Mouse (Mus musculus): Measurements from ENCODE around the gene 4930578G10Rik. TPM values are rescaled to one million over a fixed set of nuclear protein-coding genes. Genes with fewer than 3 reads are reported as not detected.
A peak's percentile ranks its signal among the peaks of the same experiment; 100 is the strongest.

4930578G10Rik gene
- polyA plus RNA-seq, 1 experiment from 2014 or later: 1.2 TPM

GRCm38 (mm10) chr4:42870748-42871147 is 135.4 kb downstream of the 4930578G10Rik start:
- H3K4me1 ChIP-seq (ENCODE audit: control insufficient read depth, insufficient read depth, low read length): no peaks in the 10 kb centered on the region
- no peak for ATAC-seq (ENCODE audit: insufficient read depth, low FRiP score, low TSS enrichment)
- H3K27me3 ChIP-seq (ENCODE audit: control insufficient read depth, insufficient read depth, low read length): no peaks in the 10 kb centered on the region
- no peak for DNase-seq (ENCODE audit: low spot score)
- H3K9ac ChIP-seq (ENCODE audit: low read length): no peak overlapping the region
- no peaks in the 10 kb centered on the region for H3K36me3 ChIP-seq (ENCODE audit: control insufficient read depth, insufficient read depth, low read length)
- WGBS: 83% methylated on average over 5 of the region's 5 CpGs
- H3K27ac ChIP-seq (ENCODE audit: low read depth, low read length): no peak overlapping the region
- no peak overlapping the region for H3K4me2 ChIP-seq (ENCODE audit: low read depth)
- no peaks in the 10 kb centered on the region for H3K9me3 ChIP-seq (ENCODE audit: control insufficient read depth, low read length)
- no peak overlapping the region for H3K4me3 ChIP-seq (ENCODE audit: low read depth, low read length)

DNA sequence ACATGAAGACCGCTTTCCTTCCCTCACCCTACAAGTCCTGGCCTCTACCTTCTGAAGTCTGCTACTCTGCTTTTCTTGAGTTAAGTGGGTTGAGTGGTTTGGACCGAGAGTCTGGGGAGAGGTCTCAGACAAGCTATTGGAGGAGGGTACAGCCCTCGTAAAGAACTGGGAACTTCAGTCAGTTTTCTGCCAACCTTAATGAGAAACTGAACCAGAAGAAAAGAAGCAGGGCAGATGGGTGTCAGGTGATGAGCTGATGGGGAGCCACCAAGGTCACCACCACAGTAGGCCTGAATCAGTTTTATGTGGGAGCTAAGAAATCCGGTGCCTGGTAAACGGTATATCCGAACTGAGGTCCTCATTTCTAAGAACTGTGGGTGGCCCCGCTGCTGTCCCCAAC is 136.8 kb downstream of the 4930578G10Rik start:
- WGBS: 95% methylated on average over 7 of the region's 7 CpGs
- Histone ChIP-seq H3K9ac (ENCODE audit: low read length) (no peak overlapping the region), H3K27ac (ENCODE audit: low read depth, low read length) (no peak overlapping the region), H3K4me3 (ENCODE audit: low read depth, low read length) (no peak overlapping the region), H3K4me2 (ENCODE audit: low read depth) (no peak overlapping the region), H3K4me1 (ENCODE audit: control insufficient read depth, insufficient read depth, low read length) (no peaks in the 10 kb centered on the region), H3K27me3 (ENCODE audit: control insufficient read depth, insufficient read depth, low read length) (no peaks in the 10 kb centered on the region), H3K9me3 (ENCODE audit: control insufficient read depth, low read length) (no peaks in the 10 kb centered on the region), H3K36me3 (ENCODE audit: control insufficient read depth, insufficient read depth, low read length) (no peaks in the 10 kb centered on the region)
- ATAC-seq (ENCODE audit: insufficient read depth, low FRiP score, low TSS enrichment): no peak
- DNase-seq (ENCODE audit: low spot score): no peak

GRCm38 (mm10) chr4:42872746-42873435 is 137.5 kb downstream of the 4930578G10Rik start:
- no peaks in the 10 kb centered on the region for H3K27me3 ChIP-seq (ENCODE audit: control insufficient read depth, insufficient read depth, low read length)
- no peak overlapping the region for H3K9ac ChIP-seq (ENCODE audit: low read length)
- no peaks in the 10 kb centered on the region for H3K36me3 ChIP-seq (ENCODE audit: control insufficient read depth, insufficient read depth, low read length)
- no peak for DNase-seq (ENCODE audit: low spot score)
- no peaks in the 10 kb centered on the region for H3K9me3 ChIP-seq (ENCODE audit: control insufficient read depth, low read length)
- ATAC-seq (ENCODE audit: insufficient read depth, low FRiP score, low TSS enrichment): no peak
- 81% methylated on average over 16 of the region's 16 CpGs for WGBS
- no peak overlapping the region for H3K27ac ChIP-seq (ENCODE audit: low read depth, low read length)
- no peaks in the 10 kb centered on the region for H3K4me1 ChIP-seq (ENCODE audit: control insufficient read depth, insufficient read depth, low read length)
- no peak overlapping the region for H3K4me3 ChIP-seq (ENCODE audit: low read depth, low read length)
- no peak overlapping the region for H3K4me2 ChIP-seq (ENCODE audit: low read depth)

GRCm38 (mm10) chr4:42874134-42874533 is 138.8 kb downstream of the 4930578G10Rik start, which contains the start of gene Fam205c:
TSS of gene Fam205c (minus strand) at chr4:42874234.
- DNase-seq (ENCODE audit: low spot score) (no peak), ATAC-seq (ENCODE audit: insufficient read depth, low FRiP score, low TSS enrichment) (no peak)
- WGBS: 86% methylated on average over 7 of the region's 7 CpGs
- H3K9ac ChIP-seq (ENCODE audit: low read length): no peak within 1 kb of the TSS
- H3K27ac ChIP-seq (ENCODE audit: low read depth, low read length): no peak within 1 kb of the TSS
- H3K4me1 ChIP-seq (ENCODE audit: control insufficient read depth, insufficient read depth, low read length): no peaks in the 10 kb centered on the region
- no peaks in the 10 kb centered on the region for H3K36me3 ChIP-seq (ENCODE audit: control insufficient read depth, insufficient read depth, low read length)
- H3K9me3 ChIP-seq (ENCODE audit: control insufficient read depth, low read length): no peaks in the 10 kb centered on the region
- no peak within 1 kb of the TSS for H3K4me2 ChIP-seq (ENCODE audit: low read depth)
- H3K4me3 ChIP-seq (ENCODE audit: low read depth, low read length): no peak within 1 kb of the TSS
- no peaks in the 10 kb centered on the region for H3K27me3 ChIP-seq (ENCODE audit: control insufficient read depth, insufficient read depth, low read length)

- Histone ChIP-seq H3K4me2 (ENCODE audit: low read depth) (no peak overlapping the region), H3K9ac (ENCODE audit: low read length) (no peak overlapping the region), H3K9me3 (ENCODE audit: control insufficient read depth, low read length) (no peaks in the 10 kb centered on the region), H3K27ac (ENCODE audit: low read depth, low read length) (no peak overlapping the region), H3K36me3 (ENCODE audit: control insufficient read depth, insufficient read depth, low read length) (no peaks in the 10 kb centered on the region), H3K4me1 (ENCODE audit: control insufficient read depth, insufficient read depth, low read length) (no peaks in the 10 kb centered on the region), H3K4me3 (ENCODE audit: low read depth, low read length) (no peak overlapping the region), H3K27me3 (ENCODE audit: control insufficient read depth, insufficient read depth, low read length) (no peaks in the 10 kb centered on the region)
- DNase-seq (ENCODE audit: low spot score): peak; percentile 62
- WGBS: 39% methylated on average over 5 of the region's 5 CpGs
- ATAC-seq (ENCODE audit: insufficient read depth, low FRiP score, low TSS enrichment): peak; percentile 67; the same call in 1 of the 2 replicates
Measured at GRCm38 (mm10) chr4:42876586-42877291, 141.4 kb downstream of the 4930578G10Rik start.

GRCm38 (mm10) chr4:42877657-42878056 is 142.3 kb downstream of the 4930578G10Rik start:
- DNase-seq (ENCODE audit: low spot score) (no peak), ATAC-seq (ENCODE audit: insufficient read depth, low FRiP score, low TSS enrichment) (no peak)
- H3K4me1 ChIP-seq (ENCODE audit: control insufficient read depth, insufficient read depth, low read length): no peaks in the 10 kb centered on the region
- H3K9ac ChIP-seq (ENCODE audit: low read length): no peak overlapping the region
- no peaks in the 10 kb centered on the region for H3K36me3 ChIP-seq (ENCODE audit: control insufficient read depth, insufficient read depth, low read length)
- no peaks in the 10 kb centered on the region for H3K27me3 ChIP-seq (ENCODE audit: control insufficient read depth, insufficient read depth, low read length)
- no peak overlapping the region for H3K4me2 ChIP-seq (ENCODE audit: low read depth)
- 91% methylated on average over 2 of the region's 2 CpGs for WGBS
- H3K9me3 ChIP-seq (ENCODE audit: control insufficient read depth, low read length): no peaks in the 10 kb centered on the region
- no peak overlapping the region for H3K4me3 ChIP-seq (ENCODE audit: low read depth, low read length)
- H3K27ac ChIP-seq (ENCODE audit: low read depth, low read length): no peak overlapping the region

DNA sequence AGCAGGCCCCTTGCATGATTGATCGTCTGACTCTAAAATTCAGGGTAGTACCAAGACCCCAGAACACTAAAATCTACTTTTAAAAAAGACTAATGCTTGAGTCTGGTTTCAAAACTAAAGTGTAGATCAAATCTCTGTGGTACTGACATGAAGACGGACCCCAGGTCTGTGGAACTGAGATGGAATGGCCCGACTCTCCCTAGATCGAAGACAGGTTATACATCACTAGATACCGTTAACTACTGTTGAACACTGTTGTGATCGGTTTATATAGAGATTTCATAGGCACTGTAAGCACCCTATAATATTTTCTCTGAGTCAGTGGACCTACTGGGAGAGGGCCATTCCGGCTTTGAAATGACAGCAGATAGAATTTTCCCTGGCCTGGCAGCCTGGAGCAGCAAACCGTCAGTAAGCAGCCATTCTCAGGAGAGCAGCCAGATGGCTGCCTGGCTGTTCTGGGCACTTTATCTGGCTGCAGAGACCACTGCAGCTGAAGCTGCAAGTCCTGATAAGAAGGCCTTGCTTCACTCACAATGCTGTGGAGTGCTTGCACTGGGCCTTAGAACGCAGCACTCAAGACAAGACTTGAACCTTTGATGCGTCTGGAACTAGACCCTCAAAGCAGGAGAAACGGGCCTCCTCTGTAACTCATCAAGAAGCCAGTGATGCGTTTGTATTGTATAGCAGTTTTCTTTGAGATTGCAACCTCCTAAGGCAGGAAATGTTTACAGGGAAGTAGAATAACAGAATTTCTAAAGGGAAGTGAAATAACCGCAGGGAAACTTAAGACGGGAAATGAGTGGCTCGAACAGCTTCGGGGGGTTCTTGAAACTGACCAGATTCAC is 144.7 kb downstream of the 4930578G10Rik start:
- Histone ChIP-seq H3K4me2 (ENCODE audit: low read depth) (no peak overlapping the region), H3K9ac (ENCODE audit: low read length) (no peak overlapping the region), H3K9me3 (ENCODE audit: control insufficient read depth, low read length) (no peaks in the 10 kb centered on the region), H3K36me3 (ENCODE audit: control insufficient read depth, insufficient read depth, low read length) (no peaks in the 10 kb centered on the region), H3K4me1 (ENCODE audit: control insufficient read depth, insufficient read depth, low read length) (no peaks in the 10 kb centered on the region), H3K27ac (ENCODE audit: low read depth, low read length) (no peak overlapping the region), H3K4me3 (ENCODE audit: low read depth, low read length) (no peak overlapping the region), H3K27me3 (ENCODE audit: control insufficient read depth, insufficient read depth, low read length) (no peaks in the 10 kb centered on the region)
- DNase-seq (ENCODE audit: low spot score) (no peak), ATAC-seq (ENCODE audit: insufficient read depth, low FRiP score, low TSS enrichment) (no peak)
- 83% methylated on average over 16 of the region's 16 CpGs for WGBS

- DNase-seq (ENCODE audit: low spot score) (no peak), ATAC-seq (ENCODE audit: insufficient read depth, low FRiP score, low TSS enrichment) (no peak)
- Histone ChIP-seq H3K4me1 (ENCODE audit: control insufficient read depth, insufficient read depth, low read length) (no peaks in the 10 kb centered on the region), H3K9me3 (ENCODE audit: control insufficient read depth, low read length) (no peaks in the 10 kb centered on the region), H3K4me2 (ENCODE audit: low read depth) (no peak overlapping the region), H3K27ac (ENCODE audit: low read depth, low read length) (no peak overlapping the region), H3K36me3 (ENCODE audit: control insufficient read depth, insufficient read depth, low read length) (no peaks in the 10 kb centered on the region), H3K4me3 (ENCODE audit: low read depth, low read length) (no peak overlapping the region), H3K9ac (ENCODE audit: low read length) (no peak overlapping the region), H3K27me3 (ENCODE audit: control insufficient read depth, insufficient read depth, low read length) (no peaks in the 10 kb centered on the region)
- WGBS: 50% methylated on average over 1 of the region's 1 CpGs
Measured at GRCm38 (mm10) chr4:42880677-42880948, 145.3 kb downstream of the 4930578G10Rik start.

All from neural tube, embryonic 11.5 days (tissue).